Mouse (Mus musculus): ENCODE results near the gene Palm2.

GRCm38 (mm10) chr4:57561055-57561454 lies 127.0 kb downstream of the Palm2 start:
- TF ChIP-seq CTCF (IDR thresholded peaks at IDR 0.05; ENCODE audit: low read depth) (peak; percentile 37; the same call in 1 of the 2 replicates), EP300 (optimal IDR thresholded peaks at IDR 0.05) (no peak)
